In the genomic region with DNA sequence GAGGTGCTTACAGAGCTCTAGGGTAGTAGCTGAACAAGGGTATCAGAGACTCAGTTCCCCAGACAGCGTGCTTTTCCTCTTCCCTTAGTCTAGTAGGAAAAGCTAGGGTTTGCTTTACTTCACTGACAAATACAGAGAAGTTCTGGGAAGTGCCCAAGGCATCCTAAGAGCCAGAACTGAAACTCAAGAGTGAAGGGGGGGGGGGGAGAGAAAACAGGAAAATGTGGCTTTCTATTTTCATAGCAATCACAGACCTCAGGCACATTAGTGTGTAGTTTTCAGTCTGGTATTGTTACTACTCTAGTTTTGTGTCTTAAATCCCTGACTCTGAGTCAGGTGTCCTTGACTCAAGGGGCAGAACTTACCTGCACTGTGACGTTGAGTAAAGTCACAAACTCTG, we compare ENCODE assay signal across 24 mouse cellular contexts. TPM values are rescaled to one million over a fixed set of nuclear protein-coding genes. Genes with fewer than 3 reads are reported as not detected.
DNase-seq lines count a peak whose midpoint lies in the region; ATAC-seq lines count a peak whose summit lies in the region.
"Had no signal": no experiment of that assay in that cellular context is flagged by ENCODE, and none has a peak within 500 bp of the region (broad histone marks: within the 10 kb centered on the region; RNA-seq: fewer than 3 reads in every experiment).

No protein-coding gene starts in this region.

- no peak overlapping the region for H3K9ac ChIP-seq in kidney, embryonic 16.5 days (replicated peaks; ENCODE audit: low read length)
- H3K9ac ChIP-seq: embryonic facial prominence, embryonic 13.5 days; forebrain, embryonic 12.5 days; forebrain, embryonic 15.5 days; heart, embryonic 12.5 days; heart, embryonic 15.5 days; hindbrain, embryonic 12.5 days; hindbrain, embryonic 15.5 days; intestine, embryonic 15.5 days had no signal

- H3K36me3 ChIP-seq in embryonic facial prominence, embryonic 10.5 days (replicated peaks) = no peaks in the 10 kb centered on the region
- no peaks in the 10 kb centered on the region for H3K36me3 ChIP-seq in limb, embryonic 10.5 days
- no peaks in the 10 kb centered on the region for H3K36me3 ChIP-seq in kidney, embryonic 16.5 days (ENCODE audit: insufficient read depth, low read length)
- H3K36me3 ChIP-seq: embryonic facial prominence, embryonic 13.5 days; forebrain, embryonic 12.5 days; forebrain, embryonic 15.5 days; G1E; heart, embryonic 12.5 days; heart, embryonic 15.5 days; hindbrain, embryonic 12.5 days; hindbrain, embryonic 15.5 days; intestine, embryonic 15.5 days had no signal

- H3K9me3 ChIP-seq in embryonic facial prominence, embryonic 10.5 days = no peaks in the 10 kb centered on the region
- no peaks in the 10 kb centered on the region for H3K9me3 ChIP-seq in limb, embryonic 10.5 days (replicated peaks)
- H3K9me3 ChIP-seq in kidney, embryonic 16.5 days (ENCODE audit: low read length) = no peaks in the 10 kb centered on the region
- H3K9me3 ChIP-seq: embryonic facial prominence, embryonic 13.5 days; forebrain, embryonic 12.5 days; forebrain, embryonic 15.5 days; G1E; heart, embryonic 12.5 days; heart, embryonic 15.5 days; hindbrain, embryonic 12.5 days; hindbrain, embryonic 15.5 days; intestine, embryonic 15.5 days had no signal

- peaks cover 14% of the 10 kb centered on the region for H3K4me1 ChIP-seq in embryonic facial prominence, embryonic 10.5 days
- no peaks in the 10 kb centered on the region for H3K4me1 ChIP-seq in limb, embryonic 10.5 days
- H3K4me1 ChIP-seq in kidney, embryonic 16.5 days (ENCODE audit: insufficient read depth, low read length) = no peaks in the 10 kb centered on the region
- H3K4me1 ChIP-seq: forebrain, embryonic 12.5 days; forebrain, embryonic 15.5 days; hindbrain, embryonic 12.5 days; hindbrain, embryonic 15.5 days had no signal

- ATAC-seq in megakaryocyte progenitor cell, adult 5-6 weeks (replicated peaks; ENCODE audit: poor library complexity) = peak; percentile 24
- ATAC-seq in kidney, embryonic 16.5 days (ENCODE audit: low FRiP score, low TSS enrichment) = no peak

- WGBS in embryonic facial prominence, embryonic 10.5 days = 81% methylated on average over 2 of the region's 2 CpGs
- whole genome bisulfite sequencing in limb, embryonic 10.5 days = 81% methylated on average over 2 of the region's 2 CpGs
- 84% methylated on average over 2 of the region's 2 CpGs for WGBS in kidney, embryonic 16.5 days

- H3K4me3 ChIP-seq in embryonic facial prominence, embryonic 10.5 days = no peak overlapping the region
- H3K4me3 ChIP-seq in limb, embryonic 10.5 days = no peak overlapping the region
- no peak overlapping the region for H3K4me3 ChIP-seq in kidney, embryonic 16.5 days (ENCODE audit: low read length)
- H3K4me3 ChIP-seq: embryonic facial prominence, embryonic 13.5 days; erythroblast, embryonic 14.5 days; forebrain, embryonic 12.5 days; forebrain, embryonic 15.5 days; heart, embryonic 12.5 days; heart, embryonic 15.5 days; hindbrain, embryonic 12.5 days; hindbrain, embryonic 15.5 days; intestine, embryonic 15.5 days had no signal

- no peaks in the 10 kb centered on the region for H3K27me3 ChIP-seq in embryonic facial prominence, embryonic 10.5 days (replicated peaks; ENCODE audit: low read depth, poor library complexity, severe bottlenecking)
- no peaks in the 10 kb centered on the region for H3K27me3 ChIP-seq in limb, embryonic 10.5 days (ENCODE audit: low read depth, poor library complexity, severe bottlenecking)
- no peaks in the 10 kb centered on the region for H3K27me3 ChIP-seq in kidney, embryonic 16.5 days (ENCODE audit: insufficient read depth, low read length)
- H3K27me3 ChIP-seq: CH12.LX; embryonic facial prominence, embryonic 13.5 days; forebrain, embryonic 12.5 days; forebrain, embryonic 15.5 days; heart, embryonic 12.5 days; heart, embryonic 15.5 days; hindbrain, embryonic 12.5 days; hindbrain, embryonic 15.5 days; intestine, embryonic 15.5 days had no signal

- H3K4me2 ChIP-seq in kidney, embryonic 16.5 days (replicated peaks; ENCODE audit: low read depth, low read length) = no peak overlapping the region
- H3K4me2 ChIP-seq: embryonic facial prominence, embryonic 13.5 days; forebrain, embryonic 12.5 days; forebrain, embryonic 15.5 days; heart, embryonic 12.5 days; heart, embryonic 15.5 days; hindbrain, embryonic 12.5 days; hindbrain, embryonic 15.5 days; intestine, embryonic 15.5 days had no signal

- intact Hi-C loops in heart, postnatal 14 days (cut with DNase I) = loop anchor here (1.0 to 5.0 kb wide), 3 partner anchors 105 to 233 kb away; no protein-coding TSS in a partner anchor

- peak; percentile 63 for DNase-seq in heart, adult 11 months
- DNase-seq in heart, postnatal 14 days = no peak
- DNase-seq in embryonic facial prominence, embryonic 10.5 days (ENCODE audit: low spot score) = peak; percentile 6
- DNase-seq in induced T-regulatory cell, adult 2 months (ENCODE audit: low read depth) = peak; percentile 2
- no peak for DNase-seq in adrenal gland, adult (ENCODE audit: inconsistent age in 2 of 2, low spot score in 1 of 2)
- no peak for DNase-seq in limb, embryonic 10.5 days (ENCODE audit: low spot score)
- DNase-seq: adrenal gland, postnatal 10 days; gastrocnemius, postnatal 25 days; kidney, adult 11 months had no signal

- no peak overlapping the region; the same call in 1 of the 2 replicates for H3K27ac ChIP-seq in embryonic facial prominence, embryonic 10.5 days (replicated peaks)
- no peak overlapping the region for H3K27ac ChIP-seq in limb, embryonic 10.5 days
- H3K27ac ChIP-seq in kidney, embryonic 16.5 days (ENCODE audit: low read length) = no peak overlapping the region
- H3K27ac ChIP-seq: embryonic facial prominence, embryonic 13.5 days; forebrain, embryonic 12.5 days; forebrain, embryonic 15.5 days; hindbrain, embryonic 12.5 days; hindbrain, embryonic 15.5 days had no signal

RNA-seq across cellular contexts. Expression of a gene that starts 7.3 kb away (rescaled TPM):
- total RNA-seq in heart, postnatal 14 days (2021) = under 1 TPM in 1 of 2 experiments, not detected in 1; 0.22 TPM
- 0.15 TPM in 1 of 2 replicates, not detected in the other for polyA plus RNA-seq in embryonic facial prominence, embryonic 10.5 days (2016; fragmentation: Nextera tagmentation; extraction: Ambion mirVana)
- not detected in 2 replicates for total RNA-seq in megakaryocyte progenitor cell, adult 5-6 weeks (2015)
- not detected in 2 replicates for total RNA-seq in megakaryocyte progenitor cell, adult 5-6 weeks (2017)
- polyA plus RNA-seq in limb, embryonic 10.5 days (2016; fragmentation: Nextera tagmentation; extraction: Ambion mirVana) = 0.14 TPM in 1 of 2 replicates, not detected in the other
- polyA plus RNA-seq in kidney, embryonic 16.5 days (2015; fragmentation: Nextera tagmentation; extraction: Ambion mirVana) = 0.11 TPM in 1 of 2 replicates, not detected in the other
- total RNA-seq: G1E; gastrocnemius, adult 8-10 months; gastrocnemius, postnatal 25 days; heart, postnatal 10 days had no signal
- polyA plus RNA-seq: erythroblast, embryonic 14.5 days; G1E had no signal

RNA-seq across cellular contexts. Expression of a gene that starts 56.5 kb away (rescaled TPM):
- total RNA-seq in heart, postnatal 14 days (2021) = 10 to 100 TPM in 1 of 2 experiments, 1 to 10 TPM in 1; 8.0 to 10.6 TPM
- polyA plus RNA-seq in embryonic facial prominence, embryonic 10.5 days (2016; fragmentation: Nextera tagmentation; extraction: Ambion mirVana) = 1.1 and 1.9 TPM in 2 replicates
- total RNA-seq in megakaryocyte progenitor cell, adult 5-6 weeks (2015) = 18.6 and 20.8 TPM in 2 replicates
- 66.4 and 71.6 TPM in 2 replicates for total RNA-seq in megakaryocyte progenitor cell, adult 5-6 weeks (2017)
- 2.3 and 3.4 TPM in 2 replicates for polyA plus RNA-seq in limb, embryonic 10.5 days (2016; fragmentation: Nextera tagmentation; extraction: Ambion mirVana)
- polyA plus RNA-seq in kidney, embryonic 16.5 days (2015; fragmentation: Nextera tagmentation; extraction: Ambion mirVana) = 4.5 and 5.1 TPM in 2 replicates

Comparison
In these comparisons a context has a peak if more than half of its experiments do, and no peak if none do; other contexts are left out.
1. DNase-seq: peak in heart, adult 11 months (single experiment), embryonic facial prominence, embryonic 10.5 days (single experiment) and induced T-regulatory cell, adult 2 months (single experiment); none in heart, postnatal 14 days (0 of 2), adrenal gland, adult (0 of 2) and limb, embryonic 10.5 days (single experiment).